Mouse (Mus musculus) brain, embryonic 18.5 days (tissue): ENCODE data around the gene Daam1.

Experiments used
- DNase-seq: peaks from one replicate; pipeline ENCODE4 v3.0.0-alpha.2; 2012; ENCODE audit warnings: low read depth, low spot score

The Daam1 gene

DNA sequence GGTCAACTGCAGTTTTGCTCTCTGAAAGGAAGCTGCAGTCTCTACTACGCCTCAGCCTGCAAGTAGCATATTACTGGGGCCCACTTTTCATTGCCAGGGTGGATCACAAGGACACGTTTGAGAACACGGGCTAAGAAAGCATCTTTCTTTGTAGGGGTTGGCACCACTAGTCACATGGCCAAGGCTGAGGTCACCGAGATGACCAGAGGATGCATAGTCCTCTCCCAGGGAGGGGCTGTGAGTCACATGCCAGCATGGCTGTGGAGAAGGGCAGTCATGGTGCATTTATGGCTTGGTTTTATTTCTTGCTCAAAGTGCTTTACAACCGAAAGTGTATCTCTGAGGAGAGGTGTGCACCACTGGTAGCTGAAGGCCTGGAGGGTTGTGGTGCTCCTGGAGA is 67.4 kb downstream of the Daam1 start:
- no peak for DNase-seq

DNA sequence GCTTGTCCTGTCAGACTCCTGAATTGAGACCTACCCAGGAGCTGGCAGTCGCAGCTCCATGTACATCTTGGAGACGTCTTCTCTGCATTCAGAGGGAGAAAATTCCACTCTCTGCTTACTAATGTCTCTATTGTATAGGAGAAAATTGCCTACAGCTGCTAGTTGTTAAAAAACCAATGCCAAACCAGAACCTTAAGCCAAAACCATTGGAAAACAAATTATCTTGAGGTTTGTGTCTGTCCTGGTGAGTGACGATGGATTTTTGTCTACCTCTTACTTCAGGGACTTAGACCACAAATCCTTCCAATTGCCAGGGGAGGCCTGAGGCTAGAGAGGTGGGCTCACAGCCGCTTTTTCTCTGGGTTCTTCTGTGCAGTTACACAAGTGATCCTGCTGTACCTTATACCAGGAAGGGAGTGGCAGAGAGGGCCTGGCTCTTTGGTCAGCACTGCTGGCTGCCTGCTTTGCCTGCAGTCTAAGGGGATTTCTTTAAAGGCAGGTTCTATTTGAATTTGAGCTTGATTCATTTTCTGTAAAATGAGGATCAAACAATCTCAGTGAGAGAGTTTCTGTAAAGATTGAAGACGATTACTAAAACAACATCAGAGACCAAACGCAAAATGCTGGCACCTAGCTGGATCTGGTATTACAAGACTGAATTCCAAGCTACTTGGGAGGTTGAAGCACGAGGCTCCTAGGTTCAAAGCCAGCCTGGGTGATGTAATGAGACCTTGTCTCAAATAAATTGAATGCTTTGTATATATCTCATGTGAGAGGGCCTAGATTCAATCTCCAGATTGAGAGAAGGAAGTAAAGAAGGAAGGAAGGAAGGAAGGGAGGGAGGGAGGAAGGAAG is 68.0 kb downstream of the Daam1 start:
- no peak for DNase-seq

DNA sequence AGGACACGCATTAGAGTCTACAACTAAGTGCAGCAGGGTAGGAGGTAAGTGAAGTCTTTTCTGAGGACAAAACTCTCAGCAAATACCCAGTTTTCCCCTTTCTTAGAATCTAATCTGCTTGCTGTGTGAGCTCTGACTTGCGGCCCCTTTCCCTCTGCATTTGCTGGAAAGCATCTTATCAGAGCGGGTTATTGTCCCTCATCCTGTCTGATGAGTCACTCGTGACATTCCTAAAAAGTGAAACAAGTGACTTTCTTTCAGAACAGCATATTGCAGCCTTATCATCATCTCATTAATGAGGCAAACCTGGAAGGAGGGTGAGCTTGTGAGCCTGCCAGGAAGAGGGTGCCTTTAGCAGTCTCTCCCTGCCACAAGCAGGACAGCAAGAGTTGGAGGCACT is 68.7 kb downstream of the Daam1 start:
- DNase-seq = no peak

DNA sequence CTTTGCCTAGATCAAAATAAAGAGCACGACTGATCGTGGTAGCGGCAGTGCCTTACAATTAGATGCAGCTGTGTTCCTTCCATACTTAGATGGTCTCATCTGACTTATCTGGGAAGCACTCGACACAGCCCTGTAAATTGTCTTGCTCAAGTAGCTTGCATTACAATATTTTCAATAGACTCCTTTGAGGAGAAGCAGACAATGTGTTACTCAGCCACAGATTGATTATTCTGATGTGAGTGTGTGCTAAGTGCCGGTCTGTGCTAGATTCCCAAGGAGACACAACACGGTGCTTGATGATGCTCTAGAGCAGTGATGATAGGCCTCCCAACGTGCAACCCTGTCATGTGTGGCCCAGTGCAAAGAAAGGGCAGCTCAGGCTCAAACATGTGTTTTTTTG is 70.3 kb downstream of the Daam1 start:
- no peak for DNase-seq

DNA sequence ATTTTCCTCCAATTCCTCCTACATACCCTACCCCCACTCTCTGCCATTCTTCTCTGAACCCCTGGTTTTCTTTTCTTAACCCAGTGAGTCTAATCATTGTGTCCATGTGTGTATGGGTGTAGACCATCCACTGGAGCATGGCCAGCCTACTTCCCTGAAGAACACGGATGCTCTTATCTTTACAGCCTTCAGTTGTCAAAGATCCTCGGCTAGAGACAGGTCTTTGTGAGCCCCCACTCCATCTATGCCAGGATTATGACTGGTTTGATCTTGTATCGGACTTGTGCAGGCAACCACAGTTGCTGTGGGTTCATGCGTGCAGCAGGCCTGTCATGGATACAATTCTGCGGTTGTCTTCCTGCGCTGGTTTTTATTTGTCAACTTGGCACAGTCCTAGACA is 71.0 kb downstream of the Daam1 start:
- no peak for DNase-seq

DNA sequence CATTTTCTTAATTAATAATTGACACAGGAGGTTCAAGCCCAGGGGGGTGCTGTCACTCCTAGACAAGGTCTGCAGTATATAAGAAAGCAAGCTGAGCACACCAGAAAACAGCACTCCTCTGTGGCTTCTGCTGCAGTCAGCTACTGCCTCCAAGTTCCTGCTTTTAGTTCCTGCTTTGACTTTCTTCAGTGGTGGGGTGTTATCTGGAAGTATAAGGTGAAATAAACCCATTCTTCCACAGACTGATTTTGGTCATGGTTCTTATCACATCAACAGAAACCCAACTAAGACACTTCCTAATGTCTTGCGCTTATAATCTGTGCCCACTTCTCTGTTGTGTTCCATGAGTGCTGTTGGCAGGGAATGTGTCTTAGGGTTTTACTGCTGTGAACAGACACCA is 71.4 kb downstream of the Daam1 start:
- DNase-seq = no peak

DNA sequence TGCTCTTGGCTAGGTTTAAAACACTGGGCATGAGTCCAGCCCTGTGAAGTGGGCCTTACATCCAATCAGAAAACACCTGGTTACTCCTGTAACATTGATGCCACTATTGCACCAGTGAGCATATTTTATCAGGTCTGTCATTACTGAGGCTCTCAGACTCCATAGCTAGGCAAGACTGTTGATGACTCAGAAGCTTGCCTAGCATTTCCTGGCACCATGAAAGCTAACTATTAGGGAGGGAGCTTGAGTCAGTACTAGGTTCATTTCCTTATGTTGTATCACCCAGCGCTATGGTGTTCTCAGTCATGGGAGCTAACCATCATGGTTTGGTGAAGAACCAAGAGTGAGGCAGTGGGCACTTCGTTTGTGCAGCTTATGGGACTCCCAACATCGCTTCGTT is 72.3 kb downstream of the Daam1 start:
- DNase-seq = no peak

DNA sequence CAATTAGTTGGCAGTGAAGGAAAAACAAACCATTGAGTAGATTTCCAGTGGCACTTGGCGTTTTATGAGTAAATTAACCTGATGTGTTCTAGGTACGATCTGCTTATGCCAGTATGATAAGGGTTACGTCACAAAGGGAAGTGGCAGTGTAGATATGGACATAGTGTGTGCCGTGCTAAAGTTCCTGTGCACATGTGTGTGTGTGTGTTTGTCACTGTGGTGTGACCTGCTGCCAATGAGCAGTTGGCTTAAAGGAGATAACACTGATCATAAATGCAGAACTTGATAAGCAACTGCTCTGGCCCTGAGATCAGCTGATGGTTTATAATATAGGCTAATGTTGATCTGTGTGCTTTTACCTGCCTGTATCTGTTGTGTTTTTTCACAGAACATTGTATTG is 73.4 kb downstream of the Daam1 start:
- no peak for DNase-seq

DNA sequence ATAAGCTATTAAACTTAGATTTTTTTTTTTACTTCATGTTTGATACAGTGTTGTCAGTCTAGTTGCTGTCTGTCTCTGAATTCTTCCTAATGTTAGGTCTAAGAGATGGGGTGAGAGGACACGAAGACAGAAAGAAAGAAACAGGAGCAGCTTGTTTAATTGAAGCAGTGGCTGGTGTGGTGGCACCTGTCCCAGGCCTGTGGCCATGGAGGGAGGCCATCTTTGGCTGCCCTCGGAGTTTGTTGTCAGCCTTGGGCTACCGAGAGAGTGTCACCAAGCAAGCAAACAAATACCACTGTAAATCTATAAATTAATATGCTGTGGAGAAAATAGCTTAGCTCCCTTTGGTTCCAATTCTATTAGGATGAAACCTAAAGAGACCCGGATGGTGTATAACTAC is 74.0 kb downstream of the Daam1 start:
- no peak for DNase-seq

DNA sequence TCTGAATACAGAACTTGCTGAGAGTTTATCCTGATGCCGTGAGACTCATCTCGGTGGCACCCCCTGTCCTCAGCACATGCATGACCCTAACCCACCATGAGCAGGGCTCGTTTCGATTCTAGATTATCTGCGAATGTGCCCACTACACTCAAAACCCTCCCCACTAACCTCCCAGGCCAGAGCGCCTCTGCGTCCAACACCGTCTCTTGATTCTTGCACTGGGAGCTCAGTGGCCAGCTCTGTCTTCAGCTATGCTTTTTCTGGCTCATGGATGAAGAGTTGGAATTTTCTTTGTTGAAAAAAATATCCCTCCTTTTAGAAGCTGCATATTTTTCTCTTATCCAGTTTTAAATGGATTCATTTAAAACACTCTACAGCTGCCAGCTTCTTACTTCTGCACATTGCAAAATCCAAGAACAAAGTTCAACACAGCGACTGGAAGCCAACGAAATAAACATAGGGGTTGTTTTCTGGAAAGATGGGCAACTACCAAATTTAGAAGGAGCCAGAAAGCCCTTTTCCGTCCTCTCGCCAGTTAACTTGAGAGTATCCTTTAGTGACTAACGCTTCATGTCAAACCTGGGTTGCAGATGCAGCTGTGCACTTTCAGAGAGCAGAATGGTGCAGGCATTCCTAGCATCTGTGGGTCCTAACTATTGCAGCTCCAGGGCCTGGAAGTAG is 74.9 kb downstream of the Daam1 start:
- no peak for DNase-seq

DNA sequence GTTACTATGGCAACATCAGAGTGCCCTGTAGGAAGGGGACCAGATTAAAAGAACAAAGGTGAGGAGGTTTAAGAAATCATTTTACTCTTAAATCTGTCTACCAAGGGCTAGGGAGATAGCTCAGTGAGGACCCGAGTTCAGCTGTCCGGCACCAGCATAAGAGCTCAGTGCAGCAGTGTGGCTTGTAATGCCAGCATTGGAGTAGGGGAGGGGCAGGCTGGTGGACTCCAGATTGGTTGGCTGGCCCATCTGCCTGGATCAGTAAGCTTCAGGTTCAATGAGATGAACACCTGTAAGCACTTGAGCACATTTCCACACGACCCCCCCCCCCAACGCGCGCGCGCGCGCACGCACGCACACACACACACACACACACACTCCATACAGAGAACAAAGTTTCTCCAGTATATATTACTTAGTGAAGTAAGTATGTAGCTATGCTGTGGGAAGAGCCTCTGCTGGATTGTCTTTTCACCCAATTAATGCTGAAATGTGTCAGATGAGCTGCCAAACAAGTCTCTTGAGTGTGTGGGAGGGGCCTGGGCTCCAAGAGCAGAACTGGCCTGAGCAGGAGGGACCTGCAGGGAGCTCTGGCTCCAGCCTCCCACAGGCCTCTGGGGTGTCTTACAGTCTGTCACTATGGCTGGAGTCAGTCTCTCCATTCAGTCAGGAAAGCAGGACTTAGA is 75.8 kb downstream of the Daam1 start:
- DNase-seq = no peak

DNA sequence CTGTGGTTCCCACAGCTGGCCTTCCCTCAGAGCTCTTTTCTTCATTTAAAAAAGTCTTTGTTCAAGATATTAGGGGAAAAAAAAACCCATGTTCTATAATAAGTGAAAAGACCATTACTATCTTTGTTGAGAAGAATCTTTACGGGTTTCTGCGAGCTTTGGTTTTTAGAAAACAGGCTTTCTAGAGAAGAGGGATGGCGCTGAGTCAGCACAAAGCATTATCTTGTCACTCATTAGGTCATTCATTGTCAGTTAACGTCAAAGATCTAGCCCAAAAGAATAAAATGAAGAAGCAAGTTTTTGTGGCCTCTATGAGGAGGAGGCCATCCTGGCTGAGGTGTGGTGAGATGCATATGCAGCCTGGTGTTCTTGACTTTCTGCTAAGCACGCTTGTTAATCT is 78.1 kb downstream of the Daam1 start:
- no peak for DNase-seq

DNA sequence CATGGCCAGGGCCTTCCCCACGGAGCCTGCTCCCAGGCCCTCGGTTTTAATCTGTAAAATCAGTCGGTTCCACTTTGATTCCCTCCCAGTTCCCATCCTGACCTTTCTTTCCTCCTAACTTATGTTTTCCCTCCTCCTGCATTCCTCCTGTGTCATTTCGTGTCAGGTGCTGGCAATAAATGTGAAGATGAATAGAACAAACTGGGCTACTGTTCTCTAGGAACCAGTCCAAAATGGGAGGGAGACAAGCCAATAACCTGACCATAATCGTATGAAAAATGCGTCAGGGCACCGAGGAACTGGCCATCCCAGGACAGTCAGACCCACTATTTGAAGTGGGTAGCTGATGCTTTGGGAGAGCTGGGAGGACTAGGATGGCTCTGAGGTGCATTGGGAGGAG is 79.4 kb downstream of the Daam1 start:
- DNase-seq = no peak

DNA sequence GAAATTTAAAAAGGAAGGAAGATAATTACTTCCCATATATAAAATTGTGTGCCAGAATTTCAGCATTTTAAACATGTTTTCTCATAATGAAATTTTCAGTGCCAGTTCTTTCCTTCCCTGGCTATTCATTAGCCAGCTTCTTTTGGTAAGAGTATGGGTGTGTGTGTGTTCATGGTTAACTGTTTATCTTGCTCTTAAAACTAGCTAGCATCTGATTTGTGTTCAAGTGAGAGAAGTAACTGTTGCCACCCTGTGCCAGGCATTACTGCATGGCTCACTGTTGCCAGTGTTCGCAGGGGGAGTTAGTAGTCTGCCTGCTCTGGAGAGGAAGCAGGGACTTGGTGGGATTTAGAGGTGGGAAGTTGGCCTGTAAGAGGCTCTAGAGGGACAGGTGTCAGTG is 81.4 kb downstream of the Daam1 start:
- DNase-seq = no peak

DNA sequence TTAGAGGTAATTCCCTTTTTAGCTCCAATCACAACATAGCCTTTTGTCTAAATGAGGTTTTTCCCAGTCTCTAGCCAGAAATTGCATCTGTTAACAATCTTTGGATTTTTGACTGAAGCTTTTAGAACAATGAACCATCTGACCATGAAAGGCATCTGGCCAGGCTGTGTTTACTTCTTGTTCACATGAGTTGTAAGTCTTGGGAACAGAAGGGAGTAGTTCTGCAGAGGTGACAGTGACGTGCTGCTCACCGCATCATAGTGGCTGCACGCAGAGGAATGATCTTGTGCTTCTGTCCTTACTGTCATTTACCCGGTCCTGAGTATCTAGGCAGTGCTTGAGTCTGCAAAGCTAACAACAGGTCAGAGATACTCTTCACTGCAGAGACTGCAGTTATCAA is 88.3 kb downstream of the Daam1 start:
- no peak for DNase-seq

DNA sequence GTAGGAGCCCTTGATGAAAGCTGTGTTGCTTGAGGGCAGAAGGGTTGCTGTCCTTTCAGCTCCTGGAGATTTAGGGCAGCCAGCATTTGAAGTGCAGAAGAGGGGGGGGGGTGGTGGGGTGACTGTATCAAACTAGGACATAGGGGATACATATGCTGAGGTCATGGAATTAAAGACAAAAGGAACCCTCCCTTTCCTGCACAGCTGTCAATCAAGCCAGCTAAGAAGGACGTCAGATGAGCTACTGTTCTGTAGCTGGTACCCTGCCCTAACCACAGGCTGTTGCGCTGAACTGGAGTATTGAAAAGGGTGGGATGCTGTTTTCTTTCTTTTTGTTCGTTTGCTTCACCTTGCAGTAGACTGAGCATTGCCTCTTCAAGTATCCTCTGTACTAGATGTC is 89.1 kb downstream of the Daam1 start:
- DNase-seq = no peak

DNA sequence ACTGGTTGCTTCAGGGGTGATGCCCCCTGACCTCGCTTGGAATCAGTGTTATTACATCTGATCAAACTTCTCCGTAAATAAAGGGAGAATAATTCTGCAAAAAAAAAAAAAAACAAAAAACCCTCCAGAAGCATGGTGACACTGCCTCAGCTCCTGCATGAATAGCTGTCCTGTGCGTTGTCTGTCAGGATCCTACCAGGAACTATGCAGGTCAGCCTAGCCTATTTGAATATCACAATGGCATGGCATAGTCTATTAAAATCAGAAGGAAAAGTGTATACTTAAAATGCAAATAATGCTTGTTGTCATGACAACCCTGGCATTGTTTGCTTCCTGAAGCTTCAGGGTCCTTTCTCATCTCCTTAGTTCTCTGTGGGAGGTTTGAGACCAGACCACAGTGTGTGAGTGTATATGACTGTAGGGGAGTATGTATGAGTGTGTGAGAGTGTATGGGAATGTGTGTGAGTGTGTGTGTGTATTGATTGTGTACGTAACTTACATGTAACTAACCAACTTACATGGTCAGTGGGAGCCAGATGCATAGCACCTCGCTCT is 92.0 kb downstream of the Daam1 start:
- no peak for DNase-seq

DNA sequence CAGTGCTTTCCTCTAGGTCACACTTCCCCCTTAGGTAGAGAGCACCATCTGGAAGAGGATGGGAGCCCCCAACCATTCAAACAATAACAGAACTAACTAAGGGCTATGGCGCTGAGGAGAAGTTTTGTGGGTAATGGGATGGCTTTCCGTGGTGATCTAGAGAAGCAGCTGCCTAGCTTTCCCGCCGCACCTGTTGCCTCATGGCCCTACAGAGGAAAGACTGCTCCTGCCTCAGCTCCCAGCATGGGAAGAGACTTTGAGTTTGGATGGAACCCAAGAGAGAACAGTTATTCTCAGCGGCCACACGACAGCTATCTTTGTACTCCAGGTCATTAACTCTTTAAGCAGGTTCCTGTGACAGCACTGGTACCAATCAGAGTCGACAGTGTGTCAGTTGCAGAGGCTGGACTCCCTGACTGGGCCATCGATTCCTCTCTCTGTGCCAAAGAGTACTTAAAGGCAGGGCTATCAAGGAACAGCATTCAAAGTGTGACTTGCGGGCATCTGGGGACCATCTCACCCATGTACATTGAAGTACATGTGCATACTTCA is 94.2 kb downstream of the Daam1 start:
- DNase-seq = no peak

DNA sequence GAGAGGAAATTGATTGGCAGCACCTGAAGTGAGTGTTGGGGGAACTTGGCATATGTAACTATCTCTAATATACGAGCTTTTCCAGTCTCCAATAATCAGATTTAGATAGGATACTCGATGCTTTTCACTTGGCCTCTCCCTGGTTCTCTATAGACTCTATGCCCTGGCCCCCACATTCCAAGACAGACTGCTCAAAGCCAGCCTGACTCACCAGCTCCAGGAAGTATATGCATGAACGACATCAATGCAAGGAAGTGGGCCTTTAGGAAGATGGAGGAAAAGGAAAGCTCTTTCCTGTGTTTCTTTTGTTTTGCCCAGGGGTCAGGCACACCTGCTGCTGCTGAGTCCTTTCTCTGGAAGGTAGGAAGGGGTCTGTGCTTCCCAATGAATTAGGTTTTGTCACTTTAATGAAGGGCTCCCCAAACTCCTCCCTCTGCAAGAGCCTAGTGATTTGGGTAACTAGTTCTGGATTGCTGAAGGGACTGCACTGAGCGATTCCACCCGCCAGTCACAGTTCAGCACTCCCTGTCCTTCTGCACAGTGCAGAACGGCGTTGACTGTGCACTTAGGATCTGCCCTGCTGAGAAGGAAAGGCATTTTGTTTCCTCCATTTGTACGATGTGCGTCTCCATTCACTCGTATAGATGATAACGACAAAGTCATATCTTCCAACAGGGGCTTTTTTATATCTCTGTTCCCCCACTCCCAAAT is 95.3 kb downstream of the Daam1 start:
- DNase-seq = no peak

DNA sequence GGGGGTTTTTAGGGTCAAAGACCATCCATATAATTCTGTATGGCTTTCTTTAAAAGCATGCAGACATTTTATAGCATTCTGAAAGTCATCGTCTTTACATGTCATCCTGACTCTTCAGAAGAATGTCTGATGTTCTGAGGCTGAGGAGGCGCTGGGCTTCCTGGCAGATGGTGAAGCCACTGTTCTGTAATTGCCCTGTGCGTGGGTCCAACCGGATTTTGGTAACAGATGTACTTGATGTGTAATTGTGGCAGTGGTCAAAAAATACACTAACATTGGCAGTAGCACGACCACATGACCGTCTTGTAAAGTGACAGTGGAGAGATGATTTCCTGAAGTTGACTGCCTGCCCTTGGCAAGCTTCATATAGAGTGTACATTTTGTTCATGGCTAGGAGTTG is 97.2 kb downstream of the Daam1 start:
- DNase-seq = no peak

DNA sequence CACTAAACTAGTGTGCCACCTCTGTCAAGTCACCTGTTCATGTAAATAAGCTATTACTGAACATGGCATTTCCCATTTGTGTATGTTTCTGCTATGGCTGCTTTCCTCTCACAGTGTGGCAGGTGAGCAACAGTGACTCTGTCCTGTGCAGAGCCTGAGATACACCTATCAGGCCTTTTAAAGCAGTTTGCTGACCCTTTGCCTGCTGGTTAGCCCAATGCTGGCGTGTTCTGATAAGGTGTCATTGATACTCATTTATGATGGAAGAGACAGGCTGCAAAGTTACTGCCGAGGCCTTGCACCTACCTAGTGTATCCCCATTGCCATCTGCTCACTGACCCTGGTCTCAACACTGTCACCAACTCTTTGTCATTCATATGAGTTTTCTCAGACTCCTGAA is 99.0 kb downstream of the Daam1 start:
- DNase-seq = no peak
